Mouse (Mus musculus) adrenal gland, adult (tissue): ENCODE data around the gene Dph5.
"Not testable (repeated sequence)": the region's sequence is repeated elsewhere in the genome, so short reads cannot be mapped to it uniquely, and the experiment has no call there.

Experiments used
- DNase-seq, 2 experiments: peaks; one replicate each; pipeline ENCODE4 v3.0.0; 2022 to 2023; ENCODE audit warnings: low spot score in 1 of 2; ENCODE audit not compliant: inconsistent age in 2 of 2

Gene Dph5

GRCm38 (mm10) chr3:115888310-115889106 lies 871 bp downstream of the Dph5 start:
- DNase-seq: no peak

DNA sequence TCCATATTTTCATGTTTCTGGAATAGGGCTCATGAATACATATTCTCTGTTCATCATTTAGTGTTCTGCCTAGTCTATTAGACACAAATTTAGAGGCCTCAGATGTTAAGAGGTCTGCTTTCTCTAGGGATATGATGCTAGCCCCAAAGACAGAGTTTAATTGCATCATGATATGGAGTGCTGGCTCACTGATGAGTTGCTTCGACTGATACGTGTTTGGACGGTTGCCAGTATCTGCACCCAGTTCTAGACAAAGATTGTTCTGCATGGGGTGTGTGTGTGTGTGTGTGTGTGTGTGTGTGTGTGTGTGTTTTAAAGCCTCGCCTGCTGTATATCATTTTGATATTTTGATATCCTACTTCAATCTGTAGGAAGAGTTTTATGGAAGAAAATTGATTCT lies 4.7 kb downstream of the Dph5 start:
- no peak for DNase-seq

DNA sequence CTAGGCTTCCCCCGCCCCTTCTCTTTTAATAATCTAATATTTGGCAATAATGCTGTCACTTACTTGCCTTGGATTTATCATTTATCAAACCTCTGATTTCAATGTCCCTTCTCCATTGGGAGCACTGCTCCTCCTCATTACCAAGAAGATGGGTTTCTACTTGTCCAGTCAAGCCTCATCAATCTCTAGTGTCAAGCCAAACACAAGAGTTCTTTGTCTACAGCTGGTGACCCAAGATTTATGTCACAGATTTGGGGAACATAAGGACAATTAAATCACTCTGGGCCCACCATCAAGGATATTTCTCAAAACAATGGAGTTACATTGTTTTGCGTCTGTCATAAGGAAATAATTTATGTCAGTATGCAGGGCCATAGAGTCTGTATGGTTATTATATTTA lies 5.5 kb downstream of the Dph5 start:
- no peak for DNase-seq

- no peak for DNase-seq
Measured at GRCm38 (mm10) chr3:115898354-115898948, 10.8 kb downstream of the Dph5 start.

DNA sequence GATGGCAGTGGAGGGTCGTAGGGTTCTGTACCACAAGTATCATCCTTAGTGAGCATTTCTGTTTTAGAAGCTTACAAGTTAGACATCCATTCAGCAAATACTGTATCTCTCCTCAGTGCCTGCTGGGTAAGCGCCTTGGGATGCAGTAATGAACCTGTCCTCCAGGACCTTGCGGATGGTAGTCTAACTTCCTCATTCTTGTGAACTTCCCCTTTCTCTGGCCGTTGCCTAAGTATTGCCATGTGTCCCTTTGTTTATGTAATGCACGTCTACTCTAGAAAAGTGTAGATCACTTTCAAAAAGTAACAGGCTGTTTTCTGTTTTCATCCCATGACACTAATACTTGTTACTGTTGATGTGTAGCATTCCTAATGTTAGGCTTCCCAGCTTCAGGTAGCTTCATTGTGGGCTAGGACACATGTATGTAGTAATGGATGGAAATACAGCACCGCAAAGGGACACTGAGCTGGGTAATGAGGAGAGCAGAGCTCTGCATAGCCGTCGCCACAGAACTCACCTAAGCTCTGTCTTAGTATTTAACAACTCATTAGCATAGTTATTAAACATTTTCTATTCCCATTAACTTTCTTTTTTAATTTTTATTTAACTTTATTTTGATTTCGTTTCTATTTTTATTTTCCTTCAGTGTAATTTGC lies 14.8 kb downstream of the Dph5 start:
- DNase-seq: no peak

GRCm38 (mm10) chr3:115905067-115905466 lies 17.4 kb downstream of the Dph5 start:
- no peak for DNase-seq

DNA sequence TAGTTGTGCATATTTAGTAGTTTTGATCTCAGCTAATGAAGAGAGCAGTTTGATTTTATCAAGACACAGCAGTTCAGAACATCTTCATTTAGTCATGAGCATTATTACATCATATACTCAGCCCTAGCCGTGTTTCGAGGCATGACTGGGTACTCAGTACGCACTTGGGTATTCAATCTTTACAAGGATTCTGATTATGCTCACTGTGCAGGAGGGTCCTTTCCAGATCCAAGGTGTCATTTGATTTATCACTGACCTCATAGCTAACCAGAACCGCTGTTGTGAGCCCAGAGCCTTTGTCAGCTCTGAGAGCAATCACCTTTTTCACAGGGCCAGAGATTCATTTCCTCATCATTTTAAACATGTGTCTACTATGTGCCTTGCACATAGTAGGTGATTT lies 17.9 kb downstream of the Dph5 start:
- no peak for DNase-seq

DNA sequence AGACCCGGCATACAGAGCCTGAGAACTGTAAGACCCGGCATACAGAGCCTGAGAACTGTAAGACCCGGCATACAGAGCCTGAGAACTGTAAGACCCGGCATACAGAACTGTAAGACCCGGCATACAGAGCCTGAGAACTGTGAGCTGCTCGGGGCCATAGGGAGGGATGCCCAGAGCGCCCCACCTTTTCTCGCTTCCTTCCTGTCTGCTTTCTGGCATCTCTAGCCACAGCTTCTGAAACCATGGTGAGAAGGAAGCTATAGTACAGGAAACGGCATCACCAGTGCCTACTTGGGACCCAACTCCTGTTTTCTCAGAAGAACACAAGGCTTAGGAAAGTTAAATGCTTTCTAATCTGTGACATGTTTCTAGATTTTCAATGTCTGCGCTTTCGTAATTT lies 19.8 kb downstream of the Dph5 start:
- DNase-seq: not testable (repeated sequence)

- peak in 1 of 2 experiments; percentile 53 for DNase-seq
Measured at GRCm38 (mm10) chr3:115924401-115925190, 37.0 kb downstream of the Dph5 start.

DNA sequence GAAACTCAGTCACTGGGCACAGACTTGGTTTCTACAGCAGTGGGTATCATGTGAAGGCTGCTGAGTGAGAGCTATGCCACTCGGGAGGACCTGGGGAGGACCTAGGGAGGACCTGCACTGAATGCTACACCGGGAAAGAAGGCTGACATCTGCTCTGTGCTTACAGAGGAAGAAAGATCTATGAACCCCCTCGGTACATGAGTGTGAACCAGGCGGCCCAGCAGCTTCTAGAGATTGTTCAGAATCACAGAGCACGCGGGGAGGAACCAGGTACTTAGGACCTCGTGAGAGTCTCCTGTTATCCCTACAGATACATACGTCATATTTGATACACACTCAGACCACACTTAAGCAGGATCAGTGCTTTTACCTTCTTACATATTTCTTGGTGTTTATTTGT lies 38.9 kb downstream of the Dph5 start:
- no peak for DNase-seq

DNA sequence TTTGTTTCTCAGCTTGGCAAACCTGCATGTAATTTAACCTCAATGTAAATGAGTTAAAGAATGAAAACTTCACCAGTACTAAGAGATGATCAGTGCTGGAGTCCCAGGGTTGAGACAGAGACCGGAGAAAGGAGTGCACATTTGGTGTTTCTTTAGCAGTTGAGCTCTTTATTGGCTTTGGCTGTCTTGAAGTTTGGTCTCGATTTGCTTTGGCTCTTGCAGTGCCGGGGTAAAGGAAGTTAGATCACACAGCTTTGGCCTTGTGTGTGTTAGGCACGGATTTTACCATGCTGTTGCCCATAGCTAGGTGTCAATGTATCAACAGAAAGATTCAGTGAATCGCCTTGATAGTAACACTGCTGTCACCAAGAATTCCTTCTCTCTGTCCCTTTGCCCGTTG lies 44.1 kb downstream of the Dph5 start:
- peak in 1 of 2 experiments; percentile 10 for DNase-seq

DNA sequence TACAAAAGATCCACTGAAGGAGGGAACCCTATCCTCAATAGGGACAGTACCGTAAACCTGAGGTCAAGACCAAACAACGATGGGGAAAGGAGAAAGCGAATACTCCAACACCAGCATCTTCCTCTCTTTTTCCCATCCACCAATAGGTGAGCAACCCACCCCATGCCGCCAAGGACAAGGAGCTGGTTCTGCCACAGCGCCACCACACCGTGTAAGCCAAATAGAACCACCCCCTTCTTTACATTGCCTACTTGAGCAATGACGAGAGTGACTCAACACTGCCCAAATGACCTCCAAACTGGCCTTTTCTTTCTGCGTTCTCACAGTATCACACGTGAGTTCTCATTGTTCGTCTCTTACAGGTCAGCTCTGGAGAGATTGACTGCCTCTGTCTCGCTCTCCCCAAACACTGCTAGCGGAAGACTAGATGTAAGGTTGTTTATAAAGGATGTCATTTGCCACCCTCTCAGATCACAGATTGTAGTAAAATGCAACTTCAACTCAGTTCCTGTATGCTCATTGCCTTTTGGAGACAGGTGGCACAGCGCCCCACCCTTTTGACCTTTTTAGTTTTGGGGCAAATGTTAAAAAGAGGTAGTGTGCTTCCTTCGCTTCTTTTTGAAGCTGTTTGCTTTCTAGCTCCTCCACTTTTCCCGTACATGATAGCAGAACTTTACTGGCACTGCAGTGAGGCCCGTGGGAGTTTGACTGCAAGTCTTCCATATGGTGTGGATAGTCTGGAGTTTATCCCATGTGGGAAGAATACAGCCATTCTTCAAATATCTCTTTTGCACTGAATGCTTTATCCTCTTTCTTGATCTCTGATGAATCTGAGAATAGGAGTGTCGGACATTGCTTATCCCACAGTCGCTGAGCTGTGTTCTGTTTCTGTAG lies 45.9 kb downstream of the Dph5 start:
- DNase-seq: no peak

DNA sequence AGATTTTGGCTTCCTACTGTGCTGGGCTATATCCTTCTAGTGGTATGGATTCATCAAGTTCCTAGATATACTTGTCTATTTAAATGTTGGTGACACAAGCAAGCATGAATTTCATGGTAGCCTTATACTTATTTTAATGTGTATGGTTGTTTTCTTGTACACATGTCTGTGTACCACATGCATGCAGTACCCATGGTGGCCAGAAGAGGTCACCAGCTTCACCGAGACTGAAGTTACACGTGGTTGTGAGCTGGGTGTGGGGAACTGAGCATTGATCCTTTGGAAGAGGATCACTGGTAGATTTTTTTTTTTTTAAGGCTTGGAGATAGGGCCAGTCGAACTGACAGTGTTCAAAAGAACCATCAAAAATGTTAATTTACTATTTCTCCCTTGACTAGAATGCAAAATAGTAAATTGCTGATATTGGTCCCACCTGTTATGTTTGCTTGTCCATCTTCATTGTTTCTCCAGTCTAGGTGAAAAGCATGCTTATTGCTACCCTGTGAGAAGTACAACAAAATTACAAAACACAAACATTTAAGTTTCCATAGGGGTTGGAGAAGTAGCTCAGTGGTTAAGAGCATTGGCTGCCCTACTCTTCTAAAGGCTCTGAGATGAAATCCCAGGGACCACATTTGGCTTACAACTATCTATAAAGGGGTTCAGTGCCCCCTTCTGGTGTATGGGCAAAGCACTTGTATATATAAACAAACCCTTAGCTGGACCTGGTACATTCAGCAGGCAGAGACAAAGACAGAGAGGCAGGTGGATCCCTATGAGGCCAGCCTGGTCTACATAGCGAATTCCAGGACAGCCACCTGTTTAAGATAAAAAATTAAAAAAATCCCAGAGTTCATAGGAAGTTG lies 49.3 kb downstream of the Dph5 start:
- peak; percentile 27 to 79 for DNase-seq

DNA sequence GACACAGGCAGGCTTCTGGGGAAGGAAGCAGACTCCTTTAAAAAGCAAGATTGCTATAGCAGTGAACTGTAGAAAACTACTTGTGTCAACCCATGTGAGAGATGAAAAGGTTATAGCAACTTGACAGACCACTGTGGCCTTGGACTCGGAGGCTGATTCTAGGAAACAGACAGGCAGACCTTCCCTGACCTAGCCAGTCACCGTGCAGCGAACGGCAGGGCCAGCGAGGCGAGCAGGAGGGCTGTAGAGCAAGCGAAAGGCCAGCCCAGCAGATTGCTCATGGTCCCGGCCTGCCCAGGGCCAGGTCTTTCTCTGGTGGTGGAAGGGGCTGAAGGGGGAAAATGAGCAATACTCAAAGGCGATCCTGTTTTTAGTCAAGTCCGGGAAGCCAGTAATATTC lies 50.2 kb downstream of the Dph5 start:
- DNase-seq: peak; percentile 61 to 92

GRCm38 (mm10) chr3:115940510-115940909 lies 52.9 kb downstream of the Dph5 start:
- no peak for DNase-seq

- DNase-seq: no peak
Measured at GRCm38 (mm10) chr3:115941464-115941863, 53.8 kb downstream of the Dph5 start.

GRCm38 (mm10) chr3:115944376-115944775 lies 56.7 kb downstream of the Dph5 start:
- DNase-seq: no peak

GRCm38 (mm10) chr3:115946272-115946671 lies 58.6 kb downstream of the Dph5 start:
- DNase-seq: no peak

GRCm38 (mm10) chr3:115949220-115949920 lies 61.7 kb downstream of the Dph5 start:
- DNase-seq: no peak
